Mouse (Mus musculus): ENCODE data around the gene Zfp62. TPM values are rescaled to one million over a fixed set of nuclear protein-coding genes. Genes with fewer than 3 reads are reported as not detected.
"Not testable (repeated sequence)": the region's sequence is repeated elsewhere in the genome, so short reads cannot be mapped to it uniquely, and the experiment has no call there.

Zfp62 gene
- polyA plus RNA-seq, 1 experiment from 2014 or later = 40.3 TPM

- Histone ChIP-seq H3K4me1 (no peaks in the 10 kb centered on the region), H3K36me3 (no peaks in the 10 kb centered on the region), H3K27me3 (no peaks in the 10 kb centered on the region), H3K9ac (no peak overlapping the region), H3K27ac (no peak overlapping the region), H3K4me3 (no peak overlapping the region), H3K9me3 (no peaks in the 10 kb centered on the region), H3K4me2 (no peak overlapping the region)
- 2% methylated on average over 7 of the region's 7 CpGs for WGBS
- ATAC-seq (ENCODE audit: borderline replicate concordance, extremely low read depth, low FRiP score, low TSS enrichment) = no peak
Observed at GRCm38 (mm10) chr11:49189737-49190136, 13.4 kb upstream of the Zfp62 start.

GRCm38 (mm10) chr11:49191083-49191482 is 12.0 kb upstream of the Zfp62 start:
- Histone ChIP-seq H3K27me3 (no peaks in the 10 kb centered on the region), H3K4me1 (no peaks in the 10 kb centered on the region), H3K4me2 (no peak overlapping the region), H3K9ac (no peak overlapping the region), H3K36me3 (no peaks in the 10 kb centered on the region), H3K4me3 (no peak overlapping the region), H3K9me3 (no peaks in the 10 kb centered on the region), H3K27ac (no peak overlapping the region)
- ATAC-seq (ENCODE audit: borderline replicate concordance, extremely low read depth, low FRiP score, low TSS enrichment) = no peak
- 27% methylated on average over 2 of the region's 2 CpGs for WGBS

GRCm38 (mm10) chr11:49194771-49195170 is 8.3 kb upstream of the Zfp62 start:
- ATAC-seq (ENCODE audit: borderline replicate concordance, extremely low read depth, low FRiP score, low TSS enrichment); H3K9ac ChIP-seq; H3K9me3 ChIP-seq; H3K27me3 ChIP-seq; H3K4me2 ChIP-seq; H3K4me3 ChIP-seq; H3K27ac ChIP-seq; H3K36me3 ChIP-seq; H3K4me1 ChIP-seq: not testable (repeated sequence)
- WGBS = 92% methylated on average over 9 of the region's 9 CpGs

DNA sequence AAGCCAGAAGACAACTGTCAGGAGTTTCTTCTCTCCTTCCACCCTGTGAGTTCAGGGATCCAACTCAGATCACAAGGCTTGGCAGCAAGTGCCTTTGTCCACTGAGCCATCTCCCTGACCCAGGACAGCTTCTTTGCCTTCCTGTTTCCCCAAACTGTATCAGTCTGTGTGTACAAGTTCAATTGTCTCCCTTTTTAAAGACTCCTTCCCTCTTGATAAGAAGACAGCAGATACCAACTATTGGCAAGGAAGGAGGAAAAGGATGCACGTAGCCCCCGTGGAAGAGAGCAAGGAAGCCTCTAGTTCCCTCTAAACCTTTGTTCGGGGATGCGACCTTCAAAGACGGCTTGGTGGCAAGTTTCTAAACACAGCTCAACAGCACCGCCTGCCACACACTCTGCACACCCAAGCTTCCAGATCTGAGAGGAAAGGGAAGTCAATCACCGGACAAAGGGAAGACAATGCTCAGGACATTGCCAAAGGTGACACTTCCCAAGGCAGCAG is 7.2 kb upstream of the Zfp62 start:
- H3K36me3 ChIP-seq = no peaks in the 10 kb centered on the region
- H3K4me2 ChIP-seq = no peak overlapping the region
- H3K27me3 ChIP-seq = no peaks in the 10 kb centered on the region
- 72% methylated on average over 7 of the region's 7 CpGs for WGBS
- ATAC-seq (ENCODE audit: borderline replicate concordance, extremely low read depth, low FRiP score, low TSS enrichment) = no peak
- H3K9ac ChIP-seq = no peak overlapping the region
- H3K27ac ChIP-seq = 0 out of 2 replicates have a peak overlapping the region, but pooled peaks have one; percentile 47
- H3K4me1 ChIP-seq = no peaks in the 10 kb centered on the region
- no peaks in the 10 kb centered on the region for H3K9me3 ChIP-seq
- H3K4me3 ChIP-seq = no peak overlapping the region

DNA sequence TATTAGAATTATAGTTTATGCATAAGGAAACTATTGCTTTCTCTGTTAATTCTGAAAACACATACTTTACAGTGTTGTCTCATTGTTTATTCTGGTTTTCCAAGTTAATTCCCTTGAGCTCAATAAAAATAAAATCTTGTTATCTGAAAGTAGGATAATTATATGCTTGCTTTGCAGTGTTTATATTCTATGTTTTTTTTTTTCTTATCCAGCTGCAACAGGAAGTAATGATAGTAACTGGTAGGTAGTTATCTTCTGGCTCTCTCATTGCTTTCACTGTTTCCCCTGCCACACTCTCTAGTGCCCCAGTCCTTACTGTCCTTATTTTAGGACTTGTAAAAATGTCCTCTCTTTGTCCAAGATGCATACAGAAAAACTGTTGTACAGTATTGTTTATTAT is 2.4 kb upstream of the Zfp62 start:
- no peaks in the 10 kb centered on the region for H3K36me3 ChIP-seq
- no peak overlapping the region for H3K4me2 ChIP-seq
- no peak overlapping the region for H3K9ac ChIP-seq
- peaks cover 13% of the 10 kb centered on the region for H3K4me1 ChIP-seq
- no peaks in the 10 kb centered on the region for H3K9me3 ChIP-seq
- no peak overlapping the region for H3K4me3 ChIP-seq
- H3K27me3 ChIP-seq = no peaks in the 10 kb centered on the region
- no peak for ATAC-seq (ENCODE audit: borderline replicate concordance, extremely low read depth, low FRiP score, low TSS enrichment)
- H3K27ac ChIP-seq = no peak overlapping the region

DNA sequence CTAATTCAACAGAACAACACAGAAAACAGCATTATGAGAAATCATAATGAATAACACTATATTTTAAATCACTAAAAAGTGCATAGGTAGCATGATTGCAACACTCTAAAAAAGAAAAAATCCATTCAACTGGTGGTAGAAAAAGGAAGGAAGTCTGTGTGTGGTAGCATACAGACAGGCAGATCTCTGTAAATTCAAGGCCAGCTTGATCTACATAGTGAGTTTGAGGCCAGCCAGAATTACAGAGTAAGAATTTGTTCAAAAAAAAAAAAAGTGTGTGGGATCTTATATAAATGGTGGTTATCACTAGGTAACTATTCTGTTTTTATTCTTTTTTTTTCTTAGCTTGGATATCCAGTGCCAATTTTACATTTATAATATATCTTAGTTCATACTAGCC is 1.9 kb upstream of the Zfp62 start:
- Histone ChIP-seq H3K36me3 (no peaks in the 10 kb centered on the region), H3K27ac (no peak overlapping the region), H3K4me1 (peaks cover 13% of the 10 kb centered on the region), H3K27me3 (no peaks in the 10 kb centered on the region), H3K4me2 (no peak overlapping the region), H3K9ac (no peak overlapping the region), H3K4me3 (no peak overlapping the region), H3K9me3 (no peaks in the 10 kb centered on the region)
- ATAC-seq (ENCODE audit: borderline replicate concordance, extremely low read depth, low FRiP score, low TSS enrichment) = no peak

DNA sequence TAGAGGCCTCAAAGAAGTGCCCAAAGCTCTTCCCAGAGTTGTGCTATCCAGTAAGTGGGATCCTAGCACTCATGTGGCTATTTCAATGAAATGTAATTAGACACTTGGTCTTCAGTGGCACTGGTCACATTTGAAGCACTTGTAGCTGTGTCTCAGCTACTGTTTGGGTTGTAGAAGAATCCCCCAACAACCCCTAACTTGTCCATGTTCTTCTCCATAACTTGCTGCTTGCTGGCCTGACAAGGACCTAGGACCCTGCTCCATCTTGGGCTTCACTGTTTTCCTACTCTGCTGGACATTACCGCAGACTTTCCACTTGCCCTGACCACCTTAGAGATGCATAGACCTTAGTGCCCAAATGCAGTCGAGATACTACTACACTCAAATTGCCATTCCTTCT is 1.0 kb upstream of the Zfp62 start:
- H3K36me3 ChIP-seq = 0 out of 2 replicates have a peak, but pooled peaks cover 2% of the 10 kb centered on the region
- peaks cover 13% of the 10 kb centered on the region for H3K4me1 ChIP-seq
- peak overlapping the region; percentile 99 for H3K27ac ChIP-seq
- H3K9ac ChIP-seq = peak overlapping the region; percentile 96
- peak overlapping the region; percentile 82 for H3K4me2 ChIP-seq
- no peaks in the 10 kb centered on the region for H3K9me3 ChIP-seq
- no peak for ATAC-seq (ENCODE audit: borderline replicate concordance, extremely low read depth, low FRiP score, low TSS enrichment)
- 51% methylated on average over 2 of the region's 2 CpGs for WGBS
- H3K27me3 ChIP-seq = no peaks in the 10 kb centered on the region
- peak overlapping the region; percentile 88 for H3K4me3 ChIP-seq

DNA sequence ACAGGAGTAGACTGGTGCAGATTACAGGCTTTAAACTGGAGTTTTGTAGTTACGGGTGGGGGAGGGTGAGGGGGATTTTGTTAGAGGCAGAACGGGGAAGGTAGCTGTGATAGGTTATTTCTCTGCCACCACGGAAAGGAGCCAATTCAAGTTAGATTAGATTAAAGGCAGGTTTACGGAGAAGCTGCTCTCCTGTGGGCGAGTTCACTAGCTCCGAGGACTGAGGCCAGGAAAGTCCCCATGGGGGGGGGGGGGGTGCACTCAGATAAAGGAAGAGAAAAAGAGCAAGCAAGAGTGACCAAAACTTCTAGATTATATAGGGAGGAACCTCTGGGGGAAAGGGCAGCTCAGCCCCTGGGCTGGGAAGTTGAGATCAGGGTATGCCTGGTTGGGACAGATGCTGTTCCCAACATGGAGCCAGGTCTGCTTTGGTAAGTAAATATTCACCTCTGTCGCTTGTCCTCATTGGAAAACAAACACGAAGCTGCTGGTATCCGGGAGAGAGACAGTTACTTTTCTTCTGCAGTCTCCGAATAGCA is 500 bp upstream of the Zfp62 start:
- H3K36me3 ChIP-seq = 0 out of 2 replicates have a peak, but pooled peaks cover 2% of the 10 kb centered on the region
- WGBS = 4% methylated on average over 10 of the region's 10 CpGs
- H3K4me1 ChIP-seq = peaks cover 13% of the 10 kb centered on the region
- H3K9ac ChIP-seq = peak overlapping the region; percentile 96
- peak overlapping the region; percentile 99 for H3K27ac ChIP-seq
- H3K27me3 ChIP-seq = no peaks in the 10 kb centered on the region
- H3K4me3 ChIP-seq = peak overlapping the region; percentile 88
- H3K9me3 ChIP-seq = no peaks in the 10 kb centered on the region
- ATAC-seq (ENCODE audit: borderline replicate concordance, extremely low read depth, low FRiP score, low TSS enrichment) = peak; percentile 15; the same call in 1 of the 2 replicates
- peak overlapping the region; percentile 82 for H3K4me2 ChIP-seq

GRCm38 (mm10) chr11:49203771-49204497 is 842 bp downstream of the Zfp62 start:
- peaks cover 13% of the 10 kb centered on the region for H3K4me1 ChIP-seq
- H3K36me3 ChIP-seq = 0 out of 2 replicates have a peak, but pooled peaks cover 2% of the 10 kb centered on the region
- H3K4me2 ChIP-seq = peak overlapping the region; percentile 82
- H3K27me3 ChIP-seq = no peaks in the 10 kb centered on the region
- peak overlapping the region; percentile 96 for H3K9ac ChIP-seq
- WGBS = under 1% methylated on average over 24 of the region's 24 CpGs
- peak overlapping the region; percentile 88 for H3K4me3 ChIP-seq
- peak overlapping the region; percentile 99 for H3K27ac ChIP-seq
- peak; percentile 60; the same call in 1 of the 2 replicates for ATAC-seq (ENCODE audit: borderline replicate concordance, extremely low read depth, low FRiP score, low TSS enrichment)
- H3K9me3 ChIP-seq = no peaks in the 10 kb centered on the region

GRCm38 (mm10) chr11:49205080-49205590 is 2.0 kb downstream of the Zfp62 start:
- Histone ChIP-seq H3K4me2 (peak overlapping the region; percentile 82), H3K27ac (no peak overlapping the region; the same call in 1 of the 2 replicates), H3K9ac (no peak overlapping the region), H3K36me3 (0 out of 2 replicates have a peak, but pooled peaks cover 2% of the 10 kb centered on the region), H3K4me1 (peaks cover 13% of the 10 kb centered on the region), H3K9me3 (no peaks in the 10 kb centered on the region), H3K27me3 (no peaks in the 10 kb centered on the region), H3K4me3 (peak overlapping the region; percentile 88; the same call in 1 of the 2 replicates)
- WGBS = 60% methylated on average over 6 of the region's 6 CpGs
- no peak for ATAC-seq (ENCODE audit: borderline replicate concordance, extremely low read depth, low FRiP score, low TSS enrichment)

GRCm38 (mm10) chr11:49207495-49207894 is 4.4 kb downstream of the Zfp62 start:
- H3K9ac ChIP-seq = no peak overlapping the region
- H3K27ac ChIP-seq = no peak overlapping the region
- peaks cover 8% of the 10 kb centered on the region for H3K4me1 ChIP-seq
- ATAC-seq (ENCODE audit: borderline replicate concordance, extremely low read depth, low FRiP score, low TSS enrichment) = no peak
- no peaks in the 10 kb centered on the region for H3K9me3 ChIP-seq
- peaks cover 2% of the 10 kb centered on the region; the same call in 1 of the 2 replicates for H3K36me3 ChIP-seq
- no peak overlapping the region for H3K4me3 ChIP-seq
- H3K27me3 ChIP-seq = no peaks in the 10 kb centered on the region
- H3K4me2 ChIP-seq = no peak overlapping the region
- 94% methylated on average over 1 of the region's 1 CpGs for WGBS

DNA sequence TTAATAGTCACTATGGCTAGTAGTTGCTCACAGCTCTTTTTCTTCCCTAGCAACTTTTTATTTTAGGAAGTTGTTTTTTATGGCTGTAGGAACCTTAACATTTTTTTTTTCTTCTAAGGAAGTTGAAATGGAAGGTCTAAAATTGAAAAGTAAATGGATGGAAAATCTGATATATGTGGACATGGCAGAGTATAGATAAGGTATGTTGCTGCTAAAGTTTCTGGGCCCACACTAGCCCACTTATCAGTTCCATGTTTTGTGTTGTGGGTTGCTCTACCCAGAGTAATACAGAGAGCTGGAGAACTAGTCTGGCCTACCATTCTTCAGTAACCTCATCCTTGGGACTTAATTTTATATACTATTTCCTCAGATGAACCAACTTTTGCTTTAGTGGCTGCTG is 9.5 kb downstream of the Zfp62 start:
- H3K4me2 ChIP-seq = no peak overlapping the region
- H3K27me3 ChIP-seq = no peaks in the 10 kb centered on the region
- peaks cover 41% of the 10 kb centered on the region for H3K36me3 ChIP-seq
- H3K4me1 ChIP-seq = no peaks in the 10 kb centered on the region
- no peak overlapping the region for H3K9ac ChIP-seq
- no peak overlapping the region for H3K27ac ChIP-seq
- no peaks in the 10 kb centered on the region for H3K9me3 ChIP-seq
- H3K4me3 ChIP-seq = no peak overlapping the region
- ATAC-seq (ENCODE audit: borderline replicate concordance, extremely low read depth, low FRiP score, low TSS enrichment) = no peak
